Mouse (Mus musculus) thymus, adult 2 months (tissue): ENCODE measurements around the gene Smndc1. TPM values are rescaled to one million over a fixed set of nuclear protein-coding genes. Genes with fewer than 3 reads are reported as not detected.
A peak's percentile ranks its signal among the peaks of the same experiment; 100 is the strongest.

ENCODE experiments used
- DNase-seq: peaks from one replicate; pipeline ENCODE4 v3.0.0; 2021
- H3K27ac ChIP-seq: fragments of 200-500 bp; 2 replicates; pipeline ENCODE4 v1.5.1; 2012; ENCODE audit warnings: low read length, control low read depth; ENCODE audit not compliant: control insufficient read depth, insufficient read depth
- H3K27me3 ChIP-seq: fragments of 200-500 bp; 2 replicates; pipeline ENCODE4 v1.6.1; 2012; ENCODE audit warnings: mild to moderate bottlenecking, low read length, moderate library complexity, mixed read lengths; ENCODE audit not compliant: control insufficient read depth, insufficient read depth
- H3K36me3 ChIP-seq: fragments of 200-500 bp; 2 replicates; pipeline ENCODE4 v1.6.1; 2012; ENCODE audit warnings: mild to moderate bottlenecking, low read length, moderate library complexity; ENCODE audit not compliant: control insufficient read depth, insufficient read depth
- H3K4me1 ChIP-seq: fragments of 200-500 bp; replicated peaks from 2 replicates; pipeline ENCODE4 v1.6.1; 2012; ENCODE audit warnings: low read length; ENCODE audit not compliant: control insufficient read depth, insufficient read depth
- H3K4me3 ChIP-seq: fragments of 200-500 bp; 2 replicates; pipeline ENCODE4 v1.5.1; 2012; ENCODE audit warnings: mild to moderate bottlenecking, low read length, control low read depth, moderate library complexity; ENCODE audit not compliant: control insufficient read depth, insufficient read depth
- CTCF ChIP-seq: fragments of 200-500 bp; IDR thresholded peaks from 2 replicates; pipeline ENCODE4 v1.5.1; 2012; ENCODE audit warnings: mild to moderate bottlenecking, control low read depth, low read length, moderate library complexity, borderline replicate concordance; ENCODE audit not compliant: control insufficient read depth, poor library complexity, insufficient read depth; ENCODE audit errors: extremely low read depth
- POLR2A ChIP-seq: fragments of 200-500 bp; IDR thresholded peaks from 2 replicates; pipeline ENCODE4 v1.6.1; 2012; ENCODE audit warnings: mild to moderate bottlenecking, low read length, control low read depth, moderate library complexity; ENCODE audit not compliant: control insufficient read depth, poor library complexity, insufficient read depth; ENCODE audit errors: extremely low read depth
- WGBS: fragments of 180-500 bp; shearing (Covaris S2); methylation state at CpG from one replicate; pipeline ENCODE4 v1.1.7; 2018; 5-methylcytosine and 5-hydroxymethylcytosine counted together
- polyA plus RNA-seq: library from polyadenylated mRNA; depleted of rRNA; stranded (reverse); fragments of >200 nt; gene quantifications from 2 replicates; pipeline ENCODE4 v1.2.3, GENCODE M21; 2012

Gene Smndc1
- polyA plus RNA-seq, 1 experiment = 6.8 TPM

GRCm38 (mm10) chr19:53369469-53370043 is 20.8 kb downstream of the Smndc1 start:
- no peak overlapping the region for H3K4me3 ChIP-seq
- H3K36me3 ChIP-seq = peaks cover 20% of the 10 kb centered on the region
- TF ChIP-seq POLR2A (no peak), CTCF (no peak)
- DNase-seq = peak; percentile 81
- no peaks in the 10 kb centered on the region for H3K27me3 ChIP-seq
- WGBS = 48% methylated on average over 14 of the region's 14 CpGs
- H3K27ac ChIP-seq = no peak overlapping the region
- no peaks in the 10 kb centered on the region for H3K4me1 ChIP-seq

GRCm38 (mm10) chr19:53366881-53367280 is 23.5 kb downstream of the Smndc1 start:
- 96% methylated on average over 7 of the region's 7 CpGs for WGBS
- DNase-seq = no peak
- Histone ChIP-seq H3K36me3 (peaks cover 6% of the 10 kb centered on the region), H3K27me3 (no peaks in the 10 kb centered on the region), H3K27ac (no peak overlapping the region), H3K4me1 (no peaks in the 10 kb centered on the region), H3K4me3 (no peak overlapping the region)
- TF ChIP-seq POLR2A (no peak), CTCF (no peak)

- 95% methylated on average over 11 of the region's 11 CpGs for WGBS
- H3K27me3 ChIP-seq = no peaks in the 10 kb centered on the region
- H3K27ac ChIP-seq = no peak overlapping the region
- no peaks in the 10 kb centered on the region for H3K4me1 ChIP-seq
- H3K4me3 ChIP-seq = no peak overlapping the region
- DNase-seq = no peak
- TF ChIP-seq CTCF = no peak
- no peak for TF ChIP-seq POLR2A
- H3K36me3 ChIP-seq = no peaks in the 10 kb centered on the region
These were observed 24.2 kb downstream of the Smndc1 start for GRCm38 (mm10) chr19:53366057-53366775.

- DNase-seq = no peak
- H3K4me3 ChIP-seq = no peak overlapping the region
- TF ChIP-seq CTCF (no peak), POLR2A (no peak)
- 79% methylated on average over 9 of the region's 9 CpGs for WGBS
- H3K36me3 ChIP-seq = no peaks in the 10 kb centered on the region
- H3K4me1 ChIP-seq = no peaks in the 10 kb centered on the region
- no peak overlapping the region for H3K27ac ChIP-seq
- H3K27me3 ChIP-seq = no peaks in the 10 kb centered on the region
These were observed 25.4 kb downstream of the Smndc1 start for GRCm38 (mm10) chr19:53364963-53365362.

- H3K4me1 ChIP-seq = no peaks in the 10 kb centered on the region
- H3K4me3 ChIP-seq = no peak overlapping the region
- no peak overlapping the region for H3K27ac ChIP-seq
- no peaks in the 10 kb centered on the region for H3K36me3 ChIP-seq
- no peaks in the 10 kb centered on the region for H3K27me3 ChIP-seq
- no peak for DNase-seq
- no peak for TF ChIP-seq CTCF
- 92% methylated on average over 2 of the region's 2 CpGs for WGBS
These were observed 25.8 kb downstream of the Smndc1 start for GRCm38 (mm10) chr19:53364551-53364950.

- TF ChIP-seq POLR2A (no peak), CTCF (no peak)
- Histone ChIP-seq H3K4me3 (no peak overlapping the region), H3K36me3 (no peaks in the 10 kb centered on the region), H3K27ac (no peak overlapping the region), H3K4me1 (no peaks in the 10 kb centered on the region), H3K27me3 (no peaks in the 10 kb centered on the region)
- 49% methylated on average over 2 of the region's 2 CpGs for WGBS
- DNase-seq = peak; percentile 56
These were observed 27.4 kb downstream of the Smndc1 start for GRCm38 (mm10) chr19:53362967-53363366.

- Histone ChIP-seq H3K27me3 (no peaks in the 10 kb centered on the region), H3K27ac (no peak overlapping the region), H3K4me3 (no peak overlapping the region), H3K4me1 (peaks cover 4% of the 10 kb centered on the region), H3K36me3 (no peaks in the 10 kb centered on the region)
- DNase-seq = no peak
- TF ChIP-seq POLR2A (no peak), CTCF (no peak)
- 94% methylated on average over 8 of the region's 8 CpGs for WGBS
These were observed 30.0 kb downstream of the Smndc1 start for GRCm38 (mm10) chr19:53360265-53360958.
